Mouse (Mus musculus) neural tube, embryonic 11.5 days (tissue): ENCODE data around the gene Foxd2. TPM values are rescaled to one million over a fixed set of nuclear protein-coding genes. Genes with fewer than 3 reads are reported as not detected.

Experiments used
- ATAC-seq: fragments of 200-750 bp; cut with Nextera tagmentation; 2 replicates; pipeline ENCODE4 v1.8.0; 2017; ENCODE audit warnings: moderate number of reproducible peaks, mild to moderate bottlenecking, moderate TSS enrichment, moderate library complexity; ENCODE audit not compliant: insufficient read depth, low FRiP score, low TSS enrichment
- DNase-seq: peaks from one replicate; pipeline ENCODE4 v3.0.0-alpha.2; 2015; ENCODE audit warnings: low spot score
- H3K27ac ChIP-seq: fragments of 300-500 bp; sonication (generic); 2 replicates; pipeline ENCODE4 v1.5.1; 2014; ENCODE audit warnings: low read depth, mild to moderate bottlenecking, low read length
- H3K27me3 ChIP-seq: fragments of 300-500 bp; sonication (generic); 2 replicates; pipeline ENCODE4 v1.6.1; 2014; ENCODE audit warnings: mild to moderate bottlenecking, low read length, mixed read lengths; ENCODE audit not compliant: control insufficient read depth, insufficient read depth
- H3K36me3 ChIP-seq: fragments of 300-500 bp; sonication (generic); 2 replicates; pipeline ENCODE4 v1.6.1; 2014; ENCODE audit warnings: mild to moderate bottlenecking, low read length, moderate library complexity, mixed read lengths; ENCODE audit not compliant: control insufficient read depth, insufficient read depth
- H3K4me1 ChIP-seq: fragments of 300-500 bp; sonication (generic); 2 replicates; pipeline ENCODE4 v1.6.1; 2014; ENCODE audit warnings: low read length, mixed read lengths; ENCODE audit not compliant: control insufficient read depth, insufficient read depth
- H3K4me2 ChIP-seq: fragments of 300-500 bp; sonication (generic); 2 replicates; pipeline ENCODE4 v1.6.1; 2014; ENCODE audit warnings: low read depth, mild to moderate bottlenecking, moderate library complexity
- H3K4me3 ChIP-seq: fragments of 300-500 bp; sonication (generic); 2 replicates; pipeline ENCODE4 v1.5.1; 2014; ENCODE audit warnings: low read depth, low read length
- H3K9ac ChIP-seq: fragments of 300-500 bp; sonication (generic); 2 replicates; pipeline ENCODE4 v1.6.1; 2014; ENCODE audit warnings: mild to moderate bottlenecking, low read length
- H3K9me3 ChIP-seq: fragments of 300-500 bp; sonication (generic); 2 replicates; pipeline ENCODE4 v1.6.1; 2016; ENCODE audit warnings: low read length; ENCODE audit not compliant: control insufficient read depth
- WGBS: fragments of 180-500 bp; shearing (Covaris S2); extraction: QIAGEN DNeasy Blood & Tissue Kit; methylation state at CpG from one replicate; pipeline ENCODE4 v1.1.7; 2014; 5-methylcytosine and 5-hydroxymethylcytosine counted together
- polyA plus RNA-seq: library from polyadenylated mRNA; unstranded; fragments of >200 nt; fragmentation: Nextera tagmentation; extraction: Ambion mirVana; gene quantifications from 2 replicates; pipeline ENCODE4 v1.2.1, GENCODE M21; 2014

Gene Foxd2
- polyA plus RNA-seq, 1 experiment from 2014 or later: 0.53 TPM

DNA sequence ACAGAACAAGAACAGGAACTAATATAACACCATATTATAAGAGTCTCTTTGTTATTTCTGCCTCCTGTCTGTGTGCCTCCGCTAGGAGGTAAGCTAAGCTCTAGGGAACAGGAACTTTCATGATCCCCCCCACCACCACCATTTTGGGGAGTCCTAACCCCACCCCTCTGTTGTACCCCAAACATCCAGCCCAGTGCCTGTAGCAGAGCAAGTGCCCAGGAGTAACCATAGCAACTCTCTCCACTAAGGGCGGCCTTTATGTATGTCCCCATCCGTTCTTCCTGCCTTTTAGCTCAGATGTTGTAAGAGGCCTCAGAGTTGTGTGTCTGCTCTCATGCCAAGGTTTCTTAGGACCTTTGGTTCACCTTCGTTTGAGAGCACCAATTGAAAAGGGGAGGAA is 33.4 kb upstream of the Foxd2 start:
- Histone ChIP-seq H3K4me1 (peaks cover 3% of the 10 kb centered on the region; the same call in 1 of the 2 replicates), H3K4me2 (no peak overlapping the region), H3K9ac (no peak overlapping the region), H3K27ac (no peak overlapping the region), H3K27me3 (no peaks in the 10 kb centered on the region), H3K36me3 (no peaks in the 10 kb centered on the region), H3K9me3 (no peaks in the 10 kb centered on the region), H3K4me3 (no peak overlapping the region)
- ATAC-seq (no peak), DNase-seq (no peak)
- 31% methylated on average over 4 of the region's 4 CpGs for WGBS

DNA sequence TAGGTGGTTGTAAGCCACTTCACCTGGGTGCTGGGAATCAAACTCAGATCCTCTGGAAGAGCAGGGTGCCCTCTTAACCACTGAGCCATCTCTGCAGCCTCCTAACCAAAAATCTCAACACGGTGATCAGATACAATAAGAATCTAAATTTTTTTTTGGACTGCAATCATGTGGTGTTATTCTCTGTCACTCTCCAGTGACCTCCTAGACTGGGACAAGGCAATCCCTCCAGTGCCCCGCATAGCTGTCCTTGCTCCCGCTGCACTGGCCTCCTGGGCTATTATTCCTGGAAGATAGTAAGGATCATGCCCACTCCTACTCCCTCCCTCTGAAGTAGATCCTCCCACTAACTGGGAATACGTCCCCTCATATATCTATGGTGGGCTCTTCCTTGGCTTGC is 32.6 kb upstream of the Foxd2 start:
- H3K27me3 ChIP-seq: no peaks in the 10 kb centered on the region
- H3K9me3 ChIP-seq: no peaks in the 10 kb centered on the region
- no peak overlapping the region for H3K4me2 ChIP-seq
- WGBS: 70% methylated on average over 4 of the region's 4 CpGs
- H3K9ac ChIP-seq: no peak overlapping the region
- H3K4me1 ChIP-seq: peaks cover 3% of the 10 kb centered on the region; the same call in 1 of the 2 replicates
- H3K27ac ChIP-seq: no peak overlapping the region
- no peak overlapping the region for H3K4me3 ChIP-seq
- DNase-seq (no peak), ATAC-seq (no peak)
- H3K36me3 ChIP-seq: no peaks in the 10 kb centered on the region

DNA sequence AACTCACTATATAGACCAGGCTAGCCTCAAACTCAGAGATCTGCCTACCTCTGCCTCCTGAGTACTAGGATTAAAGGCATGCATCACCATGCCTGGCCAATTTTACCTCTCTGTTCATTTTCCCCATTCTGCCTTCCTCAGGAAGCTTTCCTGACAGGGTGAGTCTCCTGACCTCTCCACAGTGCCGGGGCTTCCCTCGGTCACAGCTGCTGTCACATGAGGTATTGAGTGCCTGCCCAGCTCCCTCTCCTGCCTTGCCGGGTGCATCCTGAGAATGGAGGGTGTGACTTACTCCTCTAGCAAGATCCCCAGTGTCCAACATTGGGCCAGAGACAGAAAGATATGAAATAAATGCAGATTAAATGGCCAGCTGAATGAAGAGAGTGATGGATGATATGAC is 29.6 kb upstream of the Foxd2 start:
- Histone ChIP-seq H3K36me3 (no peaks in the 10 kb centered on the region), H3K4me2 (no peak overlapping the region), H3K9me3 (no peaks in the 10 kb centered on the region), H3K27ac (no peak overlapping the region), H3K4me1 (peaks cover 3% of the 10 kb centered on the region; the same call in 1 of the 2 replicates), H3K27me3 (no peaks in the 10 kb centered on the region), H3K4me3 (no peak overlapping the region), H3K9ac (no peak overlapping the region)
- WGBS: 53% methylated on average over 3 of the region's 3 CpGs
- DNase-seq (no peak), ATAC-seq (no peak)

DNA sequence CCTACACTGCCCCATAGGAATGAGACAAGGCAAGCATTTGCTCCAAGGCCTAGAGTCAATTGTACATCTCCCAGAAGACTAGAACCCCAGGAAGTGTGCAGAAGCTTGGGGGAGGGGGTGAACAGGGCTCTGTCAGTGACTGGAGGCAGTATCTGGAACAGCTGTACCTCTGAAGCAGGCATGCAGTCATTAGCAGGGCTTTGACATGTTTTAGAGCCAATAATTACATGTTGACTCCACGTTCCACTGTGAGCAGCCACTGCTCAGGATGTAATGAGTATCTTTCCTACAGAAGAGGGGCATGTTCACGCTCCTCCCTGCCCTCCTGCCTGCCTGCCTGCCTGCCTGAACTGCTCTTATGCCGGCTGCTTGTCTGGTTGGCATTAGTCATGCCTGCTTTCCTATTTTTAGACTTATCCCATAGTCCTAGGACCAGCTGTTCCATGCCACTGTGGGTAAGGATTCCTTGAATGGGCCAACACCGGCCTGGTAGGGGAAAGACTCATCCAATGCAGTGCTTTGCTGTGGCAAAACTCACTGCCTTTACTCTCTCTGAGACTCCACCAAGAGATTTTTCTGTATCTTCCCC is 28.9 kb upstream of the Foxd2 start:
- ATAC-seq (no peak), DNase-seq (no peak)
- no peak overlapping the region for H3K27ac ChIP-seq

DNA sequence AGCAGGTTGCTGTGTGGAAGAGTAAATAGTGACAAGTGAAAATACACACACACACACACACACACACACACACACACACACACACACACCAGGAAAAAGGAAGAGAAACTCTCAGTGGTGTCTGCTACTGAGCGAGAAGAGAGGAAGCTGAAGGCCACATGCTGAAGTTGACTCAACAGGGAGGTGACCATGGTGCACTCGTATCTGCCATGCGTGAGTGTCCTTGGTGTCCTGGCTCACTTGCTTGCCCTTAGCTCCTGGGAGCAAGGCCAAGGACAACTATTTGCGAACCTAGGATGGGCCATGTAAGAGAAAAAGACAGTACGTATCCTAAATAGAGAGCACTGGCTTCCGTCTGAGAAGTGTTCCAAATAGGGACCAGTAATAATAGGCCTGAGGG is 25.5 kb upstream of the Foxd2 start:
- ATAC-seq: no peak
- Histone ChIP-seq H3K27ac (no peak overlapping the region), H3K27me3 (no peaks in the 10 kb centered on the region), H3K4me3 (no peak overlapping the region), H3K4me2 (no peak overlapping the region), H3K4me1 (no peaks in the 10 kb centered on the region), H3K36me3 (no peaks in the 10 kb centered on the region), H3K9ac (no peak overlapping the region), H3K9me3 (no peaks in the 10 kb centered on the region)
- DNase-seq: no peak
- 91% methylated on average over 6 of the region's 6 CpGs for WGBS

More for the DNA sequence above, 28.9 kb upstream of the Foxd2 start:
- H3K36me3 ChIP-seq: no peaks in the 10 kb centered on the region
- H3K4me1 ChIP-seq: peaks cover 3% of the 10 kb centered on the region; the same call in 1 of the 2 replicates
- no peak overlapping the region for H3K9ac ChIP-seq
- H3K9me3 ChIP-seq: no peaks in the 10 kb centered on the region
- H3K4me3 ChIP-seq: no peak overlapping the region
- H3K27me3 ChIP-seq: no peaks in the 10 kb centered on the region
- no peak overlapping the region for H3K4me2 ChIP-seq
- 62% methylated on average over 4 of the region's 4 CpGs for WGBS

DNA sequence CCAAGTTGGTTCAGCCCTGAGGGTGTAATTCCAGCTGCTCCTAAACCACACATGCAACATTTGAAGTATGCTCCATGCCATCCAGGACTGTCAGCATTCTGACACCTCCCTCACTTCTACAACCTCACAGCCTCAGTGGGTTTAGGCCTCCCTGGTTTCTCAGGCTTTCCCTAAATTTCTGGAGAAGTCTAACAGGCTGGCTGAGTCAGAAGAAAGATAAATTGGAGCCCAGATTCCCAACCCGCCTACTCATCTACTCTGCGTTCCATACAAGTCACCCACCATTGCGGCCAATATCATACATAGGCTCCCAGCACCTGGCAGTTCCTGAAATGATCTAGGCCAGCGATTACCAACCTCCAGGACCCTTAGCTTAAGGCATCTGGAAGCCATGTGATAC is 24.1 kb upstream of the Foxd2 start:
- ATAC-seq (no peak), DNase-seq (no peak)
- H3K4me1 ChIP-seq: no peaks in the 10 kb centered on the region
- H3K27me3 ChIP-seq: peaks cover 7% of the 10 kb centered on the region
- no peaks in the 10 kb centered on the region for H3K36me3 ChIP-seq
- WGBS: 83% methylated on average over 4 of the region's 4 CpGs
- H3K4me3 ChIP-seq: no peak overlapping the region
- H3K27ac ChIP-seq: no peak overlapping the region
- no peaks in the 10 kb centered on the region for H3K9me3 ChIP-seq
- no peak overlapping the region for H3K4me2 ChIP-seq
- no peak overlapping the region for H3K9ac ChIP-seq

DNA sequence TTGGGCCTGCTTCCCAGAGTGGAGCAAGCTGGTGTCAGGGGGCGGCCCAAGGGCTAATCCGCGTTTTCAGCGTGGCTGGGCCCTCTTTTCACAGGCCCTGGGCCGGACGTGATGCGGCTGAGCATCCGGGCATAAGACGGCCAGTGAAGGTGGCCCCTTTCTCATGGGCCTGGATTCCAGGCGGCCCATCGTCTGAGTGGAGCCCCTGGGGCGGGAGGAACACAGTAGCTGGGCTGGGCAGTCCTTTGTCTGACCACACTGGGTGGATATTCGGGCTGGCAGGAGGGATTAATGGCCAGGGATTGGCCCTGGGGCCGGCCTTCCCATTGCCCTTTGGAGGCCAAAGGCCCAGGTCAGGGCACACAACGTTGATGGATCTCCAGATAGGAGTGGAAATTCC is 20.5 kb upstream of the Foxd2 start:
- H3K36me3 ChIP-seq: no peaks in the 10 kb centered on the region
- DNase-seq (peak; percentile 14), ATAC-seq (no peak)
- no peak overlapping the region for H3K27ac ChIP-seq
- no peaks in the 10 kb centered on the region for H3K4me1 ChIP-seq
- 26% methylated on average over 15 of the region's 15 CpGs for WGBS
- no peak overlapping the region for H3K4me2 ChIP-seq
- no peak overlapping the region for H3K9ac ChIP-seq
- H3K4me3 ChIP-seq: no peak overlapping the region
- no peaks in the 10 kb centered on the region for H3K9me3 ChIP-seq
- peaks cover 41% of the 10 kb centered on the region for H3K27me3 ChIP-seq

DNA sequence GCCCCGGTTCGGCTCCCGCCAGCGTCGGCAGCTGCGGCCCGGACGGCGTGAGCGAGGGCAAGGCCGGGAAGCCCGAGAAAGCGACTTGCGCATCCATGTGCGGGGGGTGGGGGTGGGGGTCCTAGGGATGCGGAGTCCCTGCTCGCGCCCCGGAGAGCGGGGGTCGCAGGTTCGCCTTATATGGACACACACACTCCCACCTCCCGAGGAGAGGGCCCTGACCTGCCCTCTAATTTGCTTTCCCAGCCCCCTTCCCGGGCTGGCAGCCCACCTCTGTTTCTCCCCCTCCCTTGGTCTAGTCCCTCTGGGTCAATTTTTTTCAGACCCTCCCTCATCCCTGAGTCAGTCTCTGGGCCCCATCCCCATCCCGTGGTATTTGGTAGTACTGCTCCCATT is 17.2 kb upstream of the Foxd2 start, which contains the start of gene Foxe3:
TSS of gene Foxe3 (minus strand) at position 97 of the 396 bp plus-strand sequence.
- no peak within 1 kb of the TSS for H3K27ac ChIP-seq
- WGBS: 1% methylated on average over 17 of the region's 25 CpGs
- no peaks in the 10 kb centered on the region for H3K4me1 ChIP-seq
- no peak within 1 kb of the TSS for H3K9ac ChIP-seq
- H3K27me3 ChIP-seq: peaks cover 62% of the 10 kb centered on the region
- H3K4me2 ChIP-seq: peak within 1 kb of the TSS; percentile 45
- DNase-seq: no peak
- ATAC-seq: no peak
- H3K9me3 ChIP-seq: no peaks in the 10 kb centered on the region
- H3K4me3 ChIP-seq: peak within 1 kb of the TSS; percentile 31
- no peaks in the 10 kb centered on the region for H3K36me3 ChIP-seq
